Mouse (Mus musculus) C2C12 (cell line): ENCODE data around the gene Mafk. TPM values are rescaled to one million over a fixed set of nuclear protein-coding genes. Genes with fewer than 3 reads are reported as not detected.

ENCODE experiments used
- H3K27me3 ChIP-seq: one replicate; pipeline ENCODE4 v1.6.1; 2011; ENCODE audit not compliant: control insufficient read depth, insufficient read depth, insufficient read length
- H3K36me3 ChIP-seq: one replicate; pipeline ENCODE4 v1.6.1; 2011; ENCODE audit not compliant: control insufficient read depth, insufficient read depth
- H3K4me3 ChIP-seq: one replicate; pipeline ENCODE4 v1.5.1; 2011; ENCODE audit warnings: mild to moderate bottlenecking, control low read depth; ENCODE audit not compliant: poor library complexity, insufficient read depth, severe bottlenecking
- H3K79me2 ChIP-seq: one replicate; pipeline ENCODE4 v1.6.1; 2011; ENCODE audit not compliant: control insufficient read depth, insufficient read depth
- H3K79me3 ChIP-seq: one replicate; pipeline ENCODE4 v1.6.1; 2011; ENCODE audit warnings: low read depth, control low read depth
- H3ac ChIP-seq: one replicate; pipeline ENCODE3; 2011; ENCODE audit warnings: low read depth; ENCODE audit not compliant: control insufficient read depth, insufficient read length
- CEBPB ChIP-seq: IDR thresholded peaks from one replicate; pipeline ENCODE4 v1.6.1; 2011; ENCODE audit warnings: low read depth, mild to moderate bottlenecking, control low read depth, moderate library complexity
- CTCF ChIP-seq: IDR thresholded peaks from one replicate; pipeline ENCODE4 v1.5.1; 2011; ENCODE audit not compliant: control insufficient read depth, insufficient read depth, insufficient read length
- FOSL1 ChIP-seq: IDR thresholded peaks from one replicate; pipeline ENCODE4 v1.8.0; 2011; ENCODE audit warnings: mild to moderate bottlenecking, low read length; ENCODE audit not compliant: poor library complexity, insufficient read depth, severe bottlenecking
- MAX ChIP-seq: IDR thresholded peaks from one replicate; pipeline ENCODE4 v1.6.1; 2011; ENCODE audit warnings: mild to moderate bottlenecking, control low read depth
- MYOD1 ChIP-seq: IDR thresholded peaks from one replicate; pipeline ENCODE4 v1.6.1; 2011; ENCODE audit warnings: low read depth; ENCODE audit not compliant: control insufficient read depth, insufficient read length
- MYOG ChIP-seq: IDR thresholded peaks from one replicate; pipeline ENCODE4 v1.6.1; 2011; ENCODE audit not compliant: control insufficient read depth, insufficient read length; ENCODE audit errors: extremely low read depth
- USF1 ChIP-seq: IDR thresholded peaks from one replicate; pipeline ENCODE4 v1.6.1; 2011; ENCODE audit warnings: low read depth, mild to moderate bottlenecking, control low read depth, moderate library complexity
- polyA plus RNA-seq: library from polyadenylated mRNA; unstranded; fragments of >200 nt; fragmentation: generic; extraction: Trizol; gene quantifications from one replicate; pipeline ENCODE4 v1.2.1, GENCODE M21; 2012; ENCODE audit warnings: missing spikeins

Gene Mafk
- polyA plus RNA-seq, 1 experiment: 11.9 TPM

DNA sequence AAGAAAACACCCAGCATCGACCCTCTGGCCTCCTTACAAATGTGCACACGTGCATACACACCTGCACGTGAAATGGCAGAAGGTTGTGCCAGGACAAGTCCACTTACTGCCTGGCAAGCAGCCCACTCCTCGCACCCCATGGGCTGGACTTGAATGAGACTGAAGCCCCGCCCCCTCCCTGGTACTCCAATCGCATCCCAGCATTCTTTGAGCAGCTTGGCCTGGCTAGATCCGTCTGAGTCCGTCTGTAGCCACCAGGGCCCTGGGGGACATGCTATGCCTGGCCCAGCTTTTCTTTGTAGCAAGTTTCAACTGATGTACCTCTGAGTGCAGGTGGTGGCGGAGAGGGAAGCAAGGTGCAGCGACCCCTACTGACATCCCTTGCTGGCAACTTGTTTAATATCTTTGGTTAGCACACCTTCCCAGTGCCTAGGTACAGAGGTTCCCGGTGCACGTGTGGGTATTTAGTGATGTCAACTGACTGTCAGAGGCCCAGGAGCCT, 12.3 kb downstream of the Mafk start:
- no peak for TF ChIP-seq MYOG
- TF ChIP-seq MAX: no peak
- no peak for TF ChIP-seq FOSL1
- TF ChIP-seq MYOD1: no peak
- Histone ChIP-seq H3K27me3 (no peaks in the 10 kb centered on the region), H3ac (no peak overlapping the region), H3K79me3 (peaks cover 2% of the 10 kb centered on the region), H3K36me3 (peaks cover 28% of the 10 kb centered on the region), H3K79me2 (peaks cover 4% of the 10 kb centered on the region), H3K4me3 (no peak overlapping the region)

DNA sequence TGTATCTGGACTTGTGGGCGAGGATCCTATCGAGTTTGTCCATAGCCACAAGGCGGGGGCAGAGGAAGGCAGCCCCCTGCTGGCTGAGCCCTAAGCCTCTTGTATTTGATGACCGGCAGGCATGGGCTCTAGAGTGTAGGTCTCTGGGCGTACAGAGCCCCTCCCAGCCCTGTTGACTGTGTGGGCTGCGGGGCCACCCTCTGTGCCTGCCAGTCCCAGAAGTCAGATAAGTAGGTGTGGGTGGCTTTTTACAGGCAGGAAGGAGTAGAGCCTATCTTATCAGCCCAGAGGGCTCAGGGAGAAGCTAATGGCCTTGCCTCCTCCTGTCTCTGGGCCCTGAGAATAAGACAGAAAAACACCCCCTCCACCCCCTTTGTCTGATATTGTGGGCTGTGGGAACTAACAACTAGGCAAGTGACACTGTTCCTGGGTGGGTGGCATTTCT, 12.8 kb downstream of the Mafk start:
- H3K27me3 ChIP-seq: no peaks in the 10 kb centered on the region
- no peaks in the 10 kb centered on the region for H3K79me3 ChIP-seq
- no peaks in the 10 kb centered on the region for H3K79me2 ChIP-seq
- no peak overlapping the region for H3ac ChIP-seq
- no peak overlapping the region for H3K4me3 ChIP-seq
- TF ChIP-seq MYOD1 (no peak), USF1 (no peak), MYOG (no peak), MAX (no peak), FOSL1 (no peak), CTCF (no peak), CEBPB (no peak)
- peaks cover 28% of the 10 kb centered on the region for H3K36me3 ChIP-seq

DNA sequence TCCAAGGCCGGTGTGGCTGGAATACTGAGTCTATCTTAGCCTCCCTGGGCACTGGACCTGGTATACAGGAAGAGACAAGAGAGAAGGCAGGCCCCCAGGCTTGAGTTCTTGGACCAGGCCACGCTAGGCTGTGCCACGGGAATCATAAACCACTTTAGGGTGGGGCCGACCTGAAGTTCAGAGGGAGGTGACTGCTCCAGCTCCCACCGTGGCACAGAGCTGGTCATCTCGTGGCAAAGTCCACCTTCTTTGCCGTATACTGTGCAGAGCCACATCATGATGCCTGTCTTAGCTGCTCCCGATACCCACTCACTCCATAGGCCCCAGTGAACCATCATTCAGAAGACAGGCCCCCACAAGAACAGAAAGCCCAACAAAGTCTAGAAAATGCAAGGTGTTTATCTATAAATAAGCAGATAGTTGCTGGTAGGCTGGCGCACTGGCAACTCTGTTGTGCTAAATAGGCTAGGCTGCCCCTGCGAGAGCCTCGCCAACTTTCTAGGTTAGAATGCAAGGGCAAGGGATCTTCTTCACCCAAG, 13.3 kb downstream of the Mafk start:
- TF ChIP-seq MYOD1 (no peak), MYOG (no peak), USF1 (no peak), MAX (no peak), FOSL1 (no peak), CTCF (no peak)
- Histone ChIP-seq H3K79me2 (no peaks in the 10 kb centered on the region), H3ac (no peak overlapping the region), H3K4me3 (no peak overlapping the region), H3K79me3 (no peaks in the 10 kb centered on the region), H3K27me3 (no peaks in the 10 kb centered on the region), H3K36me3 (peaks cover 25% of the 10 kb centered on the region)

DNA sequence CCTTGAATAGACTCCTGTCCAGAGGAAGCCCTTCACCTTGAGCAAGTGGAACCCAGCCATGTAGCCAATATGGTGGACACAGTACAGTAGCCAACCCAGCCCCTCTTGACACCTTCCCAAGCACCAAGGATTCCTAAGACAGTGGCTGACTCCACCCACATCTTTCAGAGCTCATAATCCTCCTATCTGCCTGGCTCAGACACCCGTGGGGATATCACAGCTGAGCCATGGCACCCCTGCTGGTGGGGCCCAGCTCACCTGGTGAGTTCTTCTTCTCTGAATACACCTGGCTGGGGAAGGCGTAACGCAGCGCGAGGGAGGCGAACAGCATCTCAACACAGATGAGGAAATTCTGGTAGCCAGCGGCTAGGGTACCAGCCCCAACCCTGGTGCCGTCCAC, 14.6 kb downstream of the Mafk start:
- Histone ChIP-seq H3K36me3 (peaks cover 13% of the 10 kb centered on the region), H3K79me2 (no peaks in the 10 kb centered on the region), H3ac (no peak overlapping the region), H3K79me3 (no peaks in the 10 kb centered on the region), H3K4me3 (no peak overlapping the region), H3K27me3 (no peaks in the 10 kb centered on the region)
- no peak for TF ChIP-seq MYOD1
- TF ChIP-seq CTCF: no peak
- TF ChIP-seq CEBPB: no peak
- TF ChIP-seq FOSL1: no peak
- TF ChIP-seq USF1: no peak
- no peak for TF ChIP-seq MAX
- TF ChIP-seq MYOG: no peak

- Histone ChIP-seq H3K79me3 (no peaks in the 10 kb centered on the region), H3ac (no peak overlapping the region), H3K27me3 (peaks cover 16% of the 10 kb centered on the region), H3K36me3 (no peaks in the 10 kb centered on the region), H3K4me3 (no peak overlapping the region), H3K79me2 (no peaks in the 10 kb centered on the region)
- no peak for TF ChIP-seq USF1
- no peak for TF ChIP-seq MYOD1
- no peak for TF ChIP-seq CTCF
- TF ChIP-seq MYOG: no peak
- no peak for TF ChIP-seq CEBPB
- TF ChIP-seq FOSL1: no peak
- TF ChIP-seq MAX: no peak
These were observed 18.1 kb downstream of the Mafk start for GRCm38 (mm10) chr5:139809397-139809796.

GRCm38 (mm10) chr5:139811677-139812397, 20.5 kb downstream of the Mafk start:
- Histone ChIP-seq H3K27me3 (peaks cover 16% of the 10 kb centered on the region), H3ac (no peak overlapping the region), H3K36me3 (no peaks in the 10 kb centered on the region), H3K4me3 (no peak overlapping the region), H3K79me3 (no peaks in the 10 kb centered on the region), H3K79me2 (no peaks in the 10 kb centered on the region)
- no peak for TF ChIP-seq MYOD1
- no peak for TF ChIP-seq CTCF
- no peak for TF ChIP-seq MAX
- no peak for TF ChIP-seq FOSL1
- no peak for TF ChIP-seq USF1
- TF ChIP-seq CEBPB: no peak
- TF ChIP-seq MYOG: no peak
